Mouse (Mus musculus): Measurements from ENCODE around the gene Prkag2.

- TF ChIP-seq CTCF (IDR thresholded peaks at IDR 0.05; ENCODE audit: insufficient read depth, low read length) (no peak), POLR2A (IDR thresholded peaks at IDR 0.05; ENCODE audit: borderline replicate concordance, extremely low read depth, low read depth, low read length) (no peak)
Observed at GRCm38 (mm10) chr5:24930831-24931577, 169.4 kb downstream of the Prkag2 start.
